Mouse (Mus musculus) heart, adult 2 months (tissue): ENCODE measurements at regions not wholly inside any gene's neighbourhood (a gene's known extent, or its start where the extent isn't known, plus 50 kb on each side); places are given as distances from the start of the nearest gene placed in this dataset.

Source experiments
- CTCF ChIP-seq: fragments of 200-600 bp; IDR thresholded peaks from 2 replicates; pipeline ENCODE4 v1.8.1; 2022; ENCODE audit warnings: antibody characterized with exemption, mild to moderate bottlenecking, moderate library complexity
- POLR2A ChIP-seq: fragments of 200-500 bp; IDR thresholded peaks from 2 replicates; pipeline ENCODE4 v1.6.1; 2011; ENCODE audit warnings: mild to moderate bottlenecking, low read depth, low read length, control low read depth; ENCODE audit not compliant: insufficient read depth

- TF ChIP-seq CTCF (no peak), POLR2A (no peak)
These were observed 183.6 kb upstream of the Castor2 start for GRCm38 (mm10) chr5:133915734-133916550.
